Mouse (Mus musculus): ENCODE measurements around the gene Otud3.
"Not testable (repeated sequence)": the region's sequence is repeated elsewhere in the genome, so short reads cannot be mapped to it uniquely, and the experiment has no call there.

Otud3 gene

DNA sequence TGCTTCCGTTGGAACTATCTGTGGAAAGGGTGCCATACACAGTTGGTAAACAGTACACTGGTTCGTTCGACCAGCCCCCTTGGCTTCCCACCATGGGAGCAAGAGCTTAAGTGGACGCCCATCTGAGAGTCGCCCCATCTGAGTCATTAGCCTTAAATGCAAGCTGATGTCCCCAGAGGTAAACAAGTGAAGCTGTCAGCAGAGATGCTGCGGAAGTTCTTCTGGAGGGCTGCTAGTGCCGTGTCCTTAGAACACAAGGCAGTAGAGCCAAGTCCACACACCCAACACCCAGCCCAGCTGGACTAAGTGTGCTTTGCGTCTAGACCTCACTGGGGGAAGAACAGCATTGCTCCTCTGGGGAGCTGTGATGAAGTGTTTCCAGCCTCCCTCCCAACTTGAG lies 24.1 kb downstream of the Otud3 start:
- no peak for DNase-seq

DNA sequence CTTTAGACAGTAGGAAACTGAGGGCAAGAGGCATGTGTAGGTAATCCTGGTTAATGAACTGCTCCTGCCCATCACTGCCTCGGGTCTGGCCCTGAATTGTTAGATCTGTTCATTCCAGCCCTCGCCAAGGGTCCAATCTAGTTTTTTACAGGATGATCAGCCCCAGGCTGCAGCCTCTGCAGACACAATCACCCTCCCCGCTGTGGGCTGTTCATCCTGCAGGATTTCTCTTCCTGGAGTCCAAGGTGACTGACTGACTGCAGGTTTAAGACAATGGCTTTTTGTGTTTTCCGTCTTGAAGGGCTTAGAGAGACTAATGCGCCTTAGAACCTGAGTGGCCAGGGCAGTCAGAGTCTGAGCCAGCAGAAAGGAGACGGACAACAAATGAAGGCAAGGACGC lies 24.6 kb downstream of the Otud3 start:
- no peak for DNase-seq

GRCm38 (mm10) chr4:138884261-138884660 lies 29.5 kb downstream of the Otud3 start:
- peak; percentile 85 for DNase-seq

GRCm38 (mm10) chr4:138882179-138882578 lies 31.6 kb downstream of the Otud3 start:
- peak; percentile 47 for DNase-seq

DNA sequence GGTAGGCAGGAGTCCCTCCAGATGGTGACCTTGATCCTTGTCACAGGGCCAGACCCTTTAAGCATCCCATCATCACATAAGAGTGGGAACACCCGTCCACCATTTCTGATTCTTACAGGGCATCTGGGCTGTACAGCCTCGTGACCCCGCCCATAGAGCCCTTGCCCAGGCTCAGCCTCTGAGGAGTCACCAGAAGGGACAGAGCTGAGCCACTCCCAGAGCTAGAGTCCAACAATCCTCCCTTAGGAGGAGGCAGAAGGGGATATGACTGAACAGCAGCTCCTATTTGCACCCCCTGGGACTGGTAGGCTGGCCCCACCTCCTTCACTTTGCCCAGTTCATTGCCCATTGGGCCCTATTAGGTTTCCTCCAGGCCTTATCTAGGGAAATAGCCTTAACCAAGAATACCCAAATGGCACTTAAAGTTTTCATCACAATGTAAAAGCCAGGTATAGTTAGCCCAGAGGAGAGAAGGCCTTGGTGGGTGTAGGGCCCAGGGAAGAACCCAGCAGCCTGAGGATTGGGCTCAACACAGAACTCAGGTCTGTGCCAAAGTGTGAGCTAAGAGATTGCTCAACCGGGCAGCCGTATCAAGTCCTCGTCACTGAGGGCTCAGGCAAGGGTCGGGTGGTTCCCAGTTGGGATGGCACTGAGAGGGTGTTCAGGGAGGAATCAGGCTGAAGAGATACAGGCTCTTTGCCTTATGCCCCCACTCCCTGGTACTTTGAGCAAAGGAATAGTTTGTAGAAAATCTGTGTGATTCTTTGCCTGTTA lies 32.7 kb downstream of the Otud3 start:
- no peak for DNase-seq

GRCm38 (mm10) chr4:138879808-138880207 lies 33.9 kb downstream of the Otud3 start:
- DNase-seq, result no peak

- no peak for DNase-seq
Measured at GRCm38 (mm10) chr4:138878783-138879182, 35.0 kb downstream of the Otud3 start.

DNA sequence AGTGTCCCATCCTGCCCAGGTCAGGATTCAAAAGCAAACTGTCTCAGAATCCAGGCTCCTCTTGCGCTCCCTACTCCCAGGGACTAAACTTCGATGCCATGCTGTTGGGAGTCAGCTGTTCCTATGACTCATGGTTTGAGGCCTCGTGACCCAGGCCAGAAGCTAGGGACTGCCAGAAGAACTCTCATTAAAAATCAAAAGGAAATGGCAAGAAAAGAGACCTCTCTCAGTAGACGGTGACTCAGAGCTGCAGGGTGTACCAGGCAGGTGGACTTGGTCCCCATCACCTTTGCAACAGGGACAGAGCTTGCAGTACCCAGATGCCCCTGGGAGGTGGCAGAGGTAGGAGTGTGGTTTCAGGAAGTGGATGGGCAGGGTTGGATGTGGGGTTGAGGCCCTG lies 36.0 kb downstream of the Otud3 start, which contains the start of gene Pla2g2e:
Pla2g2e (plus strand) TSS at position 212 of the 400 bp plus-strand sequence.
- DNase-seq, result no peak

- no peak for DNase-seq
Measured at GRCm38 (mm10) chr4:138875986-138876385, 37.8 kb downstream of the Otud3 start.

DNA sequence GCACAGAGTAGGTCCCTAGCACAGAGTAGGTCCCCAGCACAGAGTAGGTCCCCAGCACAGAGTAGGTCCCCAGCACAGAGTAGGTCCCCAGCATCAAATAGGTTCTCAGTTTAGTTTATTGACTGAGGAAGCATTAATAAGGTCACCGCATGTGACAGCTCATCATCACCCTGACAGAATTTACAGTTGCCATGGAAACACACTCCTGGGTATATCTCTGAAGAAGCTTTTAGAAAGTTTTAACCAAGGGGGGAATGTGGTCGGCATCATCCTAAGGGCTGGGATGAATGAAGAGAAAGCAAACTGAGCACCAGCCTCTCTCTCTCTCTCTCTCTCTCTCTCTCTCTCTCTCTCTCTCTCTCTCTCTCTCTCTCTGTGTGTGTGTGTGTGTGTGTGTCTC lies 38.5 kb downstream of the Otud3 start:
- not testable (repeated sequence) for DNase-seq

DNA sequence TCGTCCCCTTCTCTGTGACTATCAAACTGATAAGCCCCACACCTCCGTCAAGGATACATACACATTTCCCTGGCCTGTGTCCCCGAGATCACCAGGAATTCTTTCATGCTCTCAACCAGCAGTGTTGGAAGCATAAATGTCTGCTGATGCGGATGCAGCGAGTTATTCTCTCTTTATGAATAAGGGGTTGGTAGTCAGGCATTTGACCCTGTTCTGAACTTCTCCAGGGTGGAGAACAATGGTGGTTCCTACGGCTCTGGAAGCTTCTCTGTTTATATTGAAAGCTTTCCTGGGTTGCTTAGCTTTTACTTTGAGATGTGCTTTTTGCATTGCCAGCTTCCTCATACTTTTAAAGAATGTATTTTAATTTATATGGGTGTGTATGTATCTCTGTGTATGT lies 39.9 kb downstream of the Otud3 start, which contains the start of gene Gm13030:
Gm13030 (minus strand) TSS at position 101 of the 400 bp plus-strand sequence.
- DNase-seq, result no peak

DNA sequence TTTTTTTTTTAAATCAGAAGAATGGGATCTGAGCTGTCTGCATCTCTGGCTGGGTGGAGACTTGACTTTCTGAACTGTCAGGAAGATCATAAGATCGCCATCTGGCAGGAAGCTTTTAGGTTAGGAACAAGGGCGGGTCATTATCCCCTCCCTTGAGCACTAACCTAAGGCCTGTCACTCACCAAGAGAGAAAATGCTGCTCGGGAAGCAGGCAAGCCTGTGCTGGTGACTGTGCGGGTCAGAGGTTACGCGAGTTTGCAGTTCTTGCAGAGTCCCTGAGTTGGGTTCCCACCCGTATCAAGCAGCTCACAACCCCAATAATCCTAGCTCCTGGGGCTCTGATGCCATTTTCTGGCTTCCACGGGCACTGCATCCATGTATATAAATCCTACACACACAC lies 45.1 kb downstream of the Otud3 start:
- peak; percentile 39 for DNase-seq

DNA sequence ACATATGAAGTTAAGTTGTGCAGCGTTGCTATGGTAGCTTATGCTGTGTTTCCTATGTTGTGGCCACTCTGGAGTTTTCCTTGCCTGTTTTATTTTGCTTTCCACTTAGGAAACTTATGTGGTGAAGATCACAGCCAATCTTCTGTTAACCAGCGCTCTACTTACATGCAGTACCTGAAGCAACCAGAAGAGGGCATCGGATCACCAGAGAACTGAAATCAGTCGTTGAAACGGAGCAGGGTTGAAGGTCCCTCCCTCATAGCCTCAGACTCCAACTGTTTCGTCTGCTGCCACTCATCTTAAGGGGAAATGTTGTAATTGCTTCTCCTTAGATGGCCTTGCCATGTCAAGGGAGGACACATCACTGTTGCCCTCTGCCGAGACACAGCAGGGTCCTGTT lies 47.3 kb downstream of the Otud3 start:
- peak; percentile 79 for DNase-seq

DNA sequence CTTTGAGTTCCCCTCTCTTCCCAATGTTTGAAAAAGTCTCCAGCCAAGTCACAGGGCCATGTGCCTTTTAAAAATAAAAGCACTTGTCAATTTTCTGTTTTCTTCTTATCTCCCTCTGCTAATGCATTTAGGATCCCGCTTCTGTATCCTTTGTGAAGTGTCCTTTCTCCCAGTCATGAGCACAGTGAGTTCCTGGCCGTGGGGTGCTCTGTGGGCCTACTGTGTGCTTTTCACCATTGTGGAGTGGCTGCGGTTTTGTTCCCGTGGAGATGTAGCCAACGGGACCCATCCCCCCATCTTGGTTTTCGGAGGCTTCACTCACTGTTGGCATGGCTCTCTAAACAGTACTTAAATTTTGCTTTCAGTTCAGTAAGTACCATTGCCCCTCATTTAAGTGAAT lies 47.8 kb downstream of the Otud3 start:
- no peak for DNase-seq

GRCm38 (mm10) chr4:138865092-138865491 lies 48.7 kb downstream of the Otud3 start:
- no peak for DNase-seq

DNA sequence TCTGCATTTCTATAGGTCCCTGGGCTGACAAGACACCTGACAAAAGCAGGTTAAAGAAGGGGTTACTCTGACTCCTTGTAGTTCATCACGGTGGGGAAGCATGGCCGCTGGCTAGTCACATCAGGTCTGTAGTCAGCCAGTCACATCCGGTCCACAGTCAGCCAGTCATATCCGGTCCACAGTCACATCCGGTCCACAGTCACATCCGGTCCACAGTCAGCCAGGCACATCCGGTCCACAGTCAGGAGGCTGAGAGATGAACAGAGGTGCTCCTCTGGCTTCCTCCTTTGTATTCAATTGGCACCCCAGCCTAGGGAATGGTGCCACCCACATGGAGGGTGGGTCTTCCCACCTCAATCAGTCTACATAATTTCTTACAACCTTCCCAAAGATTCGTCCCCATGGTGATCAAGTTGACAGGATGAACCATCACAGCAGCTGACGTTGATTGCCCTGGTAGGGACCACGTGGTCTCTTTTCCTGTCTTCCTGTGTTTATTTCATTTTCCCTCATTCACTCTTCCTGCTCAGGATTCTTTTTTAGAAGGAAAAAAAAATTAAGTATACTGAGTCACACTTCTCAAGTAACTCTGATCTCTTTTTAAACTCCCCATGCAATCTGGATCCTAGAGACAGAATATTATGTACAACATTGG lies 50.3 kb downstream of the Otud3 start, which contains the start of gene Pla2g5:
Pla2g5 (minus strand) TSS at position 139 of the 655 bp plus-strand sequence.
- no peak for DNase-seq

- DNase-seq, result peak; percentile 87
Measured at GRCm38 (mm10) chr4:138859728-138860127, 54.0 kb downstream of the Otud3 start.

DNA sequence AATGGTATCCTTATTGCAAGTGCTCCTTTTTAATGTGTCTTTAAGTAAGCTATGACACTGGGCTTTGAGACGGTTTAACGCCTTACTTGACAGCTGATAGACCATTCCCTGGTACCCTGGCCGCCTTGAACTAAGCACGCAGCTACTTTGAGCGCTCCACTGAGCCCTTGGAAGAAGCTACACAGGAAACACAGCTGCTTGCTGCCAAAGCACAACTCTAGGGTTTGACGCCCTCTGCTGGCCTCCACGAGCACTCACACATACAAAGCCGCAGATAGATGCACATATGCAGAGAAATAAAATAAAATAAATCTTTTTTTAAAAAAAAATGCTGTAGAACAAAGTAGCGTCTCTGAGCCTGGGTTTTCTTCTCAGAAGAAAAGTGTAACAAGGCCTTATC lies 54.5 kb downstream of the Otud3 start:
- peak; percentile 79 for DNase-seq

- DNase-seq, result no peak
Measured at GRCm38 (mm10) chr4:138858446-138858845, 55.3 kb downstream of the Otud3 start.

DNA sequence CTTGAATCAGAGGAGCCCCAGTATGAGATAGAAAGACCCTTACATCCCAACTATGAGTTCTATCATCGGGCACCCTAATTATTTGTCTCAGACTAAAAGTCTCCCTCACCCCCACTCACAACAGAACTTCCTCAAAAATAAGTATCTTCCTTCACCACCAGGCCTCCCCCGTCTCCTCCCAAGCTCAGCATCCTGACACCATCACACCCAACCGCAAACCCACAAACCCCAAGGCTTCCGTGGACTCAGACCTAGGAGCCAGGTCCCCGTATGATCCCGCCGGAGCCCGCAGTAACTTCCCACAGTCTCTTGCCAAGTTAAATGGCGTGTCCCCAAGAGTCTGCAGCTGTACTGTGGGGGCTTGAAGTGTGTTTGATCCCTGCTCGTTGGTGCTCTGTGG lies 56.2 kb downstream of the Otud3 start:
- no peak for DNase-seq

DNA sequence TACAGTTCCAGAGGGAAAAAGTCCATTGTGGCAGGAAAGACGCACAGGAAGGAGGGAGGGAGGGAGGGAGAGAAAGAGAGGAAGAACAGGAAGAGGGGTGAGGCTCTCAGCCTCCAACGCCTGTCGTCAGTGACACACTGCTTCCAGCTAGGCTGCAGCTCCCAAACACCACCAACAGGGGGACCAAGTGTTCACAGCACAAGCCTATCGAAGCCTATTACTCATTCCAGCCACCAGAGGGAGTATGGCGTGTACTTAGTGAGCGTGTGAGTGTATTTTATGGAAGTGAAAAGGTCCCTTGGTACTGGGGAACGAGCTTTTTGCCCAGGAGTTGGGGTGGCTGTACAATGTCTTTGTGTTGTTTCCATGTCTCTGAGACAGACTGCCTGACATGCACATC lies 57.3 kb downstream of the Otud3 start:
- peak; percentile 84 for DNase-seq

DNA sequence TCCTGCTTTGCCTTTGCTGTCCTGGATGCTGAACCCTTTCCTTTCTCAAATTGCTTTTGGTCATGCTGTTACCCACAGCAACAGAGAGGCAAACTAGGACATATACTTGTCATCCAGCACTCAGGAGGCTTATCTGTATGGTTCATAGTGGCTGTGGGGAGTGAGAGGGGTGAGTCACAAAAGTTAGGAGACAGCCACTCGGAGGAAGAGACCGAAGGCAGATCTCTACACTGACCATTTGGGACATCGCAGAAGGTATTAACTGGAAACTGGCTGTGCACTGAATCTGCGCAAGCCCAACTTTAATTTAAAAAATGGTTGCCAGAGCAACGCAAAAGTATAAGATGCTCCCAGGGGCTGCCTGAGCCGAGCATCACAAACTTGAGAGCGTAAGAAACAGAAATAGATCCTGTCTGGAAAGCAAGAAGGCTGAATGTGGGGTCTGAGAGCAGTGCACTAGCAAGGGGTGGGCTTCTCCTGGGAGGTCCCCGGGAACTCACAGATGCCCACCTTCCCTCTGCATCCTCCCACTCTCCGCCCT lies 58.6 kb downstream of the Otud3 start:
- DNase-seq, result no peak

- DNase-seq, result no peak
Measured at GRCm38 (mm10) chr4:138852961-138853360, 60.8 kb downstream of the Otud3 start.

DNA sequence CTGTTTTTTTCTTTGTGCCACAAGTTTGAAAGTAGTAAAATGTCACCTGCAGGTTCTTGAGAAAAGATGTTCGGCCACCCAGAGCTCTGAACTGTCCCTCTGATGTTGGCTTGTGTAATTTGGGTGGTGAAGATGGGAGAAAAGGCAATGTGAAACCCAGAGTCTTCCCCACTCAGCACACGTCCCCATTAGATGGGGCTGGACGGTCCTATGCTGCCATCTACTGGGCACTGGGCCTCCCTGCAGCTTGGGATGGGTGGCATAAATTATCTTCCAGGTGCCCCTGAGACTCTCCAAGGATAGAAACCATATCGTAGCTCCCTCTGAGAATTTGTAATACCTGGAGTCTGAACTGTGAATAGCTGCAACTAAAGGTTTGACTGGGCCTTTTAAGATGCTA lies 62.3 kb downstream of the Otud3 start:
- peak; percentile 73 for DNase-seq

Data from embryo, embryonic 11 days (tissue).